Mouse (Mus musculus): ENCODE data around the gene Ift57.
A peak's percentile ranks its signal among the peaks of the same experiment; 100 is the strongest.

Gene Ift57

DNA sequence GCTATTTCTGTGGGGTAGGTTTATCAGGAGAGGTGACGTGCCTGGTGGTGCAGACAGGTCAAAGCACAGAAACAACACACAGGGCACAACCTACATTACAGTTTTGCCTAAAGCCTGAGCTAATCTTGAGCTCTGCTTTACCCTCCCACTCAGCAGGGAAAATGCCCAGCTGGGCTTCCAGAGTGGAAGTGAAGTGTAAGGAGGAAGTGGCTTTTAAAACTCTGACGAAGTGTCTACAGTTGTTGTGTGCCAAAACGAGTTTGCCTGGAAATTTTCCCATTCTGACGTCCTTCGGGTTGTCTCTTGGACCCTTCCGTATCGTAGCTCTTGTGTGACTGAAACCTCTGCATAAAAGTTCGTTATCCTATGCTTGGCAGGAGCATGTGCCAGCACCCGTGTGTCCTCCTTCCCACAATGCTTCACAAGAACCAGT lies 93.4 kb downstream of the Ift57 start:
- no peak for DNase-seq (ENCODE audit: low spot score)

DNA sequence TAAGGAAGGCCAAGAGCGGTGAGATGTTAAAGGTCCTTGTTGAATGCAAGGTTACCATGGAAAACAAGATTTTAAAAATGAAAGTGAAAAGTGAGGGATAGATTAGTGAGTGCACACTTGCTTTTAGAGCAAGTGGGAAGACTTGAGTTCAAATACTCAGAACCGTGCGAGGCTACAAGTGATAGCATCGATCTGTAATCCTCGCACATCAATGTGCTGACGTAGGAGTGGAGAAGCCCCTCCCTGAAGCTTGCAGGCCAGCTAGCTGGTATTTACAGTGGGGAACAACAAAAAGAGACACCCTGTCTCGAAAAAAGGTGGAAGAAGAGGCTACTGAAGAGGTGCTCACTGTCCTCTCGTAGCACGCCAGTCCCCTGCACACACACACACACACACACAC lies 94.6 kb downstream of the Ift57 start:
- no peak for DNase-seq (ENCODE audit: low spot score)

- DNase-seq (ENCODE audit: low spot score): no peak
These were observed 97.2 kb downstream of the Ift57 start for GRCm38 (mm10) chr16:49796271-49796670.

DNA sequence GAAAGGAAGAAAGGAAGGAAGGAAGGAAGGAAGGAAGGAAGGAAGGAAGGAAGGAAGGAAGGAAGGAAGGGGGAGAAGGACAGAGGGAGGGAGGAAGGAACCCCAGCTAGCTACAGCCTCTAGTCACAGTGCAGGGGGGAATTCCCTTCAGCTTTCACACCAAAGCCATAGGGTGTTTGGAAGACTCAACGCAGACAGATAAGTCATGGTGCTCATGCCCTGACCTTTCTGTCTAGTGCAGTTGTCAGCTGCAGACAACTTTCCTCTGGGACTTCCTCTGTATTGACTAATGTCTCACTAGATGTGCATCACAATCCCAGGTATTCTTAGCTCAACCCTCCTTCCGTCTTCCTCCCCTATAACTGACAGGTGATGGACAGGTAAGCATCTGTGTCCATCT lies 97.9 kb downstream of the Ift57 start:
- DNase-seq (ENCODE audit: low spot score): no peak

GRCm38 (mm10) chr16:49798790-49799189 lies 99.8 kb downstream of the Ift57 start:
- DNase-seq (ENCODE audit: low spot score): no peak

DNA sequence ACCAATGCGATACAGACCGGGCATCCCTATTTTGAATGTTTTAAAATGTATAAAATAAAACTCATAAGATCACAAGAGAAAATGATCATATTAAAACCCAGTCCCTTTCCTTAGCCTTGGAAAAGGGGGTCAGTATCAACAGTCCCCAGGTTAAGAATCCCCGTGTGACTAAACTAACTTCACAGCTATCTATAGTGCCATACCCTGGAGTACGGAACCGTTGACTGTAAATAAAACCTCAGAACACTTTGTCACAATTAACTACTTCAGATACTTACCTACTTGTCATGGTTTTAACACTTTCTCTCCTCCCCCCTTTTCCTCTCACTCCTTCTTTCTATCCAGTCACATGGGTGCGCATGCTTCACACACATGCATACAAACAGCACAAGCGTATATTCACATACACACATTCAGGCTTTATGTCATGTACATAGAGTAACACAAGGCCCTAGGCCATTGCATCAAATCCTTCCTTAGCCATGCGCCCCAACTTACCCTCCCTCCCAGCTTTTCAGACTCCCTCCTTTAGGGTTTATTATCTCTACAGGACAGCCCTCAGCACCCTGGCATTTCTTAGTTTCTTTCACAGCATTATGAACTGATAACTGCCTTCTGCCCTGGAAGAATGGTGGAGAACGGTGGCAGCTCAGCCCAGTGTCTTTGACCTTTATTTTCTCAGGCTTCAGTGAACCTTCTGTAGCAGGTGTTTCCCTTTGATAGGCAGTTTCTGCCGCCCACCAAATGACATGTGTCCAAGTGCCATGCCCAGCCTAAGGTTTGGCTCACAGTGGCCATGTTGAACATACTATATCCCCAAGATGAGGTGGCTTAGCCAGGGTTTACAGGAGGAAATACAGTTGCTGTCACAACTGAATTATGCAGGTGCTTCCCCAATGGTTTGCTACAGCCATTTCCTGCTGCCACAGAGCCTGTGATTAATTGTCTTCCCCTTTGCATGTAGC lies 100.8 kb downstream of the Ift57 start, which contains the start of gene Cd47:
Gene Cd47 (plus strand): TSS at position 937 of the 965 bp plus-strand sequence.
- DNase-seq (ENCODE audit: low spot score): no peak

DNA sequence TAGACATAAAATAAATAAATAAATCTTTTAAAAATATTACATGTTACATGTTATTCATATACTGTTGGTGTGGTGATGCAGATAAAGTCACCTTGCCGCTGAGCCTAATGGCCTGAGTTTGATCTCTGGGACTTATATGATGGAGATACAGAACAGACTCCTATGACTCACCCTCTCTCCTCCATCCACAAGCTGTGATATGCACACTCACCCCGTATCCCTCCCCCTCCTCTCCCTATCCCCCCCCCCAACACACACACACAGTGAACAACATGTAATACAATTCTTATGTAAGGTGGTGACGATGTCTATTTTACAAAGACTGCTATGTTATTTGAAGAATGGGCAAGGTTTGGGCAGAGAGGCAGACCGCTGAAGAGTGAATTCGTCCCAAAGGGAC lies 102.0 kb downstream of the Ift57 start:
- no peak for DNase-seq (ENCODE audit: low spot score)

DNA sequence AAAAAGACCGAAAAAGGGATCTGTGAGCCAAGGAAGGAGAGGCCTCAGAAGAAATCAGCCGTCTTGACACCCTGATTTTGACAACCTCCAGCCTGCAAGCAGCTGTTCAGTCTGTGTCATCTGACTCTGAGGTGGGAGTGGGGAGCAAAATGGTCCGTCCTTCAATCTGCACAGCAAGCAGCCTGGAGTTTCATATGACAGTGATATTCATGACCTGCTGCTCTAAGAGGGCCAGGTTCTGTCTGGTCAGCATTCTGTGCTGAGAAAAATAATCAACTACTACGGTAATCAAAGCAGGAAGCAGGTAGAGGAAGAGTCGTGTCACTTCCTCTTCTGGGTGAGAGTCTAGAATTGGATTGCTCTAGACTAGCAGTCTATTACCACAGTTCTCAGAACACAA lies 102.4 kb downstream of the Ift57 start:
- no peak for DNase-seq (ENCODE audit: low spot score)

DNA sequence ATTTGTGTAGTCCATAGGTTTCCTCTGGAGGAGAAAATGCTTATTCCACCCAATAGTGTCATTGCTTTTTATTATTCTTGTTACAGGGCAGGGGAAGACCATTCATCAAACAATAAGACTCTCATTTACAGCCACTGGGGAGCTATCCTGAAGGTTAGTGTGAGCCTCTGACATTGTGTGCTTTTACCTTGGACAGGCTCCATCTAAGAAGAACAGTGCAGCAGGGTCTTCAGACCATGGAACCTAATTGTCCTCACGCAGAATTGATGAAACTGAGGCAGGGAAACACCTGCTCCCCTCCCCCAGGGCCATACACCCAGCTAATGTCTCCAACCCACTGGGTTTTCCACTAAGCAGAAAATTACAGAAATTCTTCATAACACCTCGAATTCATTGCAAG lies 104.0 kb downstream of the Ift57 start:
- DNase-seq (ENCODE audit: low spot score): no peak

GRCm38 (mm10) chr16:49803932-49804461 lies 105.0 kb downstream of the Ift57 start:
- peak; percentile 54 for DNase-seq (ENCODE audit: low spot score)

DNA sequence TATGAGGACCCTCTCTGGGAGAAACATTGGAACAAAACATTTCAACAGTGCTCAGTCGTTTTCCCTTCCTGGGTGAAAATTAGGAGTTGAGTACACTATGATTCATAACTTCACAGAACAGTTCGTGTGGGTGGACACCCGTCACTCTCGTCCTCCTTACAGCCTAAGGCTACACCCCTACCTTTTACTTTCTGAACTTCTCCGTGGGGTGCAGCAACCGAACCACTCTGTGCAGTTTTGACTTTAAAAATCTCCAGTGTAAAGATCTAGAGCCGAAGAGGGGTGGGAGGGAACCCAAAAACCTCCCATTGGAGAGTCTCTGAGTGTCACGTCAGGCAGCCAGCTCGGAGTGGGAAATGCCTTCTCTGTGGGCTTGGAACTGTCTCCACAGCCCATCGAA lies 107.9 kb downstream of the Ift57 start:
- no peak for DNase-seq (ENCODE audit: low spot score)

GRCm38 (mm10) chr16:49807419-49807841 lies 108.4 kb downstream of the Ift57 start:
- no peak for DNase-seq (ENCODE audit: low spot score)

GRCm38 (mm10) chr16:49807862-49808430 lies 108.9 kb downstream of the Ift57 start:
- DNase-seq (ENCODE audit: low spot score): no peak

- DNase-seq (ENCODE audit: low spot score): no peak
These were observed 112.9 kb downstream of the Ift57 start for GRCm38 (mm10) chr16:49811897-49812296.

DNA sequence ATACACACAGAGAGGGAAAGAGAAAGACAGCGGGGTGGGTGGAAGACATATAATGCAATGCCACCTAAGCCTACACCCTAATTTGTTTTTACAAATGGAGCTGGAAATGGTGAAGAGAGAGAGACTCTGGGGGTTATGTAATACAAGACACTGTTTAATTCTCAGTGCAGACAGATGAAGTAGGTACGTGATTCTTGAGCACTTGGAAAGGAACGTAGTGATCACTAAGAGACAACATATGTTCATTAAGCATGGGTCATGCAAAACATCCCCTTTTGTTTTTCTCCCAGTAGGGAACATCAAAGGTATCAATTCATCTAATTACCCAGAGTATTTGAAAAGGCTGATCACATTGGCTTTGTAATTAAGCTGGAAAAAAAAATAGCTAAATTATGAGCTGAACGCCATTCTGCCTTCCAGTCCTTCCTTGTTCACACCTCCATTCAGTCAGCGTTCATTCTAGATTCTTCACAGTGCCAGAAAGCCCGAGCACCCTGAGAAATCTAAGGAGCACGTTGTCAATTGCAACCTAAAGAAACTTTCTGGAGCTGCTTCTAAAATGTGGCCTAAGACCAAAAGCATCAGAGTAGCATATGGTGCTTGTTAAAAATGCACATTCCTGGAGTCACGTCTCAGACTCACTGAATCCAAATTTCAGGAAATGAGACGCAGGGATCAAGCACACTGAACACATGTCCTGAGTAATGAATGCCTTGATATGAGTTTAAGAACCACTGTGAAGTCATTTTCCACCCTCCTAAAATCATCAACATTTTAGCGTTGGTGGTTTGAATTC lies 114.0 kb downstream of the Ift57 start:
- peak; percentile 34 for DNase-seq (ENCODE audit: low spot score)

DNA sequence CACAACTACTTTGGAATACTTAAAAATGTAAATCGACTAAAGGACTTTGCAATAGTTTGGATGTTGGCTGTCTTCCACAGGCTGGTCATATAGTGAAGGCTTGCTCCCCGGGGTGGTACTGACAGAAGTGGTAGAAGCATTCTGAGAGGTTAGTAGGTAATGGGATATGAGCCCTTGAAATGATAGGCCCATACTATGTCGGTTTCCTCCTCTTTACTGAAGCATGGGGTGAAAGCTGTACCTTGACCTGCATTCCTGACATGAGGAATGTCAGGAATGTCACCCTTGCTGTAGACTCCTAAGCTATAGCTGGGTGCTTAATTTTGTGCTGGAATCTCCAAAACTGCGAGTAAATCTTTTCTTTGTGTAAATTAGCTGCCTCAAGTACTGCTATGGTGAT lies 115.4 kb downstream of the Ift57 start:
- DNase-seq (ENCODE audit: low spot score): no peak

Measured in embryo, embryonic 10 days (tissue).